42 mouse cellular contexts compared by ENCODE assay signal in the genomic region with DNA sequence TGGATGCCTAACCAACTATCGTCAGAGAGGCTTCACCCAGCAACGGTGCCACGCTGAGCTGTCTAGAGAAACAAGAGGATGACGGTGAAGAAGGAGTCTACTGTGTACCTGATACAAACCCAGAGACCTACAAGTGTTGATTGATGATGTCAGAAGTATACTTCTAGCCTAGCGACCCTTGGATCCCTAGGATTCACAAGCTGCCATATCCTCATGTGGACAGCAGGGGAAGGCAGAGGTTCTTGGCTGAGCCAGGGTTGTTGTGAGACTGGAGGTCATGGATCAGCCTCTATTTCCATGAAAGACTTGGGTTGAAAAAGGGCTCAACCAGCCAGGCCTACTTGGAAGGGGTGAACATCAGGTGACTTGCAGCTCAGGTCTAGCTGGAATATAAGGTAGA. TPM values are rescaled to one million over a fixed set of nuclear protein-coding genes. Genes with fewer than 3 reads are reported as not detected.
"Had no signal": no experiment of that assay in that cellular context is flagged by ENCODE, and none has a peak within 500 bp of the region (broad histone marks: within the 10 kb centered on the region; RNA-seq: fewer than 3 reads in every experiment).

No protein-coding gene starts in this region.

- H3K9ac ChIP-seq: heart, embryonic 12.5 days; hindbrain, embryonic 12.5 days; hindbrain, embryonic 14.5 days; intestine, embryonic 15.5 days; limb, embryonic 13.5 days; limb, embryonic 15.5 days; liver, embryonic 12.5 days; liver, embryonic 14.5 days had no signal

- DNase-seq: gastrocnemius, adult 2 months; gastrocnemius, postnatal 10 days; gastrocnemius, postnatal 25 days; heart, adult 18-20 months; heart, postnatal 10 days; heart, postnatal 4 days; kidney, adult 18-20 months; kidney, adult 8-10 months; kidney, postnatal 10 days; kidney, postnatal 25 days; kidney, postnatal 4 days; left cerebral cortex, postnatal 4 days had no signal

- H3K4me1 ChIP-seq: heart, embryonic 10.5 days; heart, embryonic 12.5 days; hindbrain, embryonic 10.5 days; hindbrain, embryonic 12.5 days; intestine, embryonic 15.5 days; limb, embryonic 13.5 days; limb, embryonic 15.5 days; liver, embryonic 12.5 days had no signal

- H3K27ac ChIP-seq: gastrocnemius, adult 2 months; heart, embryonic 10.5 days; hindbrain, embryonic 10.5 days; hindbrain, embryonic 12.5 days; hindbrain, embryonic 14.5 days; intestine, embryonic 15.5 days; limb, embryonic 13.5 days; limb, embryonic 15.5 days; liver, embryonic 12.5 days; liver, embryonic 14.5 days had no signal

- H3K4me2 ChIP-seq: heart, embryonic 12.5 days; hindbrain, embryonic 12.5 days; hindbrain, embryonic 14.5 days; intestine, embryonic 15.5 days; limb, embryonic 13.5 days; limb, embryonic 15.5 days; liver, embryonic 12.5 days had no signal

- ATAC-seq: hindbrain, embryonic 16.5 days; inflammation-experienced regulatory T-cells, adult 6 months; intestine, embryonic 15.5 days; intestine, postnatal 0 days; liver, embryonic 12.5 days had no signal

- H3K4me3 ChIP-seq: gastrocnemius, adult 2 months; heart, embryonic 10.5 days; heart, embryonic 12.5 days; hindbrain, embryonic 10.5 days; hindbrain, embryonic 12.5 days; intestine, embryonic 15.5 days; limb, embryonic 13.5 days; limb, embryonic 15.5 days; liver, embryonic 12.5 days had no signal

- H3K27me3 ChIP-seq: hindbrain, embryonic 12.5 days; intestine, embryonic 15.5 days; limb, embryonic 13.5 days; limb, embryonic 15.5 days; liver, embryonic 12.5 days had no signal

- H3K9me3 ChIP-seq: heart, embryonic 10.5 days; heart, embryonic 12.5 days; hindbrain, embryonic 10.5 days; hindbrain, embryonic 12.5 days; intestine, embryonic 15.5 days; limb, embryonic 13.5 days; limb, embryonic 15.5 days; liver, embryonic 12.5 days had no signal

- H3K36me3 ChIP-seq: heart, embryonic 10.5 days; heart, embryonic 12.5 days; hindbrain, embryonic 10.5 days; hindbrain, embryonic 12.5 days; intestine, embryonic 15.5 days; limb, embryonic 13.5 days; limb, embryonic 15.5 days; liver, embryonic 12.5 days had no signal

RNA-seq across cellular contexts. Expression of a gene that starts 1.7 kb away (rescaled TPM):
- total RNA-seq: gastrocnemius, adult 2 months; gastrocnemius, postnatal 10 days; gastrocnemius, postnatal 25 days; granulocyte monocyte progenitor cell, adult 5-6 weeks; heart, adult 18-20 months; heart, adult 8-10 months; heart, postnatal 10 days; heart, postnatal 25 days; heart, postnatal 4 days; layer of hippocampus, adult 8-10 months; layer of hippocampus, postnatal 10 days; layer of hippocampus, postnatal 25 days; left cerebral cortex, adult 18-20 months; left cerebral cortex, adult 8-10 months; left cerebral cortex, postnatal 10 days; left cerebral cortex, postnatal 25 days; left cerebral cortex, postnatal 4 days; liver, adult 2 months had no signal
- polyA plus RNA-seq: frontal cortex, adult 2 months; heart, embryonic 10.5 days; heart, embryonic 12.5 days; heart, embryonic 14.5 days; heart, embryonic 16.5 days; hindbrain, embryonic 10.5 days; hindbrain, embryonic 12.5 days; hindbrain, embryonic 14.5 days; hindbrain, embryonic 16.5 days; inflammation-experienced regulatory T-cells, adult 6 months; intestine, embryonic 15.5 days; intestine, postnatal 0 days; kidney, embryonic 14.5 days; kidney, embryonic 16.5 days; limb, embryonic 13.5 days; limb, embryonic 15.5 days; liver, adult 2 months; liver, embryonic 12.5 days; liver, embryonic 14.5 days had no signal

RNA-seq across cellular contexts. Expression of a gene that starts 13.4 kb away (rescaled TPM):
- total RNA-seq: gastrocnemius, adult 2 months; gastrocnemius, postnatal 10 days; gastrocnemius, postnatal 25 days; gastrocnemius, postnatal 4 days; granulocyte monocyte progenitor cell, adult 5-6 weeks; heart, adult 18-20 months; heart, adult 8-10 months; heart, postnatal 10 days; heart, postnatal 25 days; heart, postnatal 4 days; layer of hippocampus, adult 8-10 months; layer of hippocampus, postnatal 10 days; layer of hippocampus, postnatal 25 days; left cerebral cortex, adult 18-20 months; left cerebral cortex, adult 8-10 months; left cerebral cortex, postnatal 10 days; left cerebral cortex, postnatal 25 days; left cerebral cortex, postnatal 4 days; liver, adult 2 months had no signal
- polyA plus RNA-seq: heart, embryonic 12.5 days; heart, embryonic 14.5 days; heart, embryonic 16.5 days; hindbrain, embryonic 10.5 days; hindbrain, embryonic 12.5 days; hindbrain, embryonic 14.5 days; hindbrain, embryonic 16.5 days; inflammation-experienced regulatory T-cells, adult 6 months; intestine, embryonic 15.5 days; intestine, postnatal 0 days; kidney, embryonic 14.5 days; kidney, embryonic 16.5 days; limb, embryonic 13.5 days; limb, embryonic 15.5 days; liver, adult 2 months; liver, embryonic 12.5 days; liver, embryonic 14.5 days had no signal

RNA-seq across cellular contexts. Expression of a gene that starts 38.5 kb away (rescaled TPM):
- total RNA-seq: gastrocnemius, adult 2 months; gastrocnemius, postnatal 10 days; gastrocnemius, postnatal 25 days; gastrocnemius, postnatal 4 days; granulocyte monocyte progenitor cell, adult 5-6 weeks; heart, adult 18-20 months; heart, adult 8-10 months; heart, postnatal 10 days; heart, postnatal 25 days; heart, postnatal 4 days; layer of hippocampus, adult 8-10 months; layer of hippocampus, postnatal 10 days; layer of hippocampus, postnatal 25 days; left cerebral cortex, adult 18-20 months; left cerebral cortex, adult 8-10 months; left cerebral cortex, postnatal 10 days; left cerebral cortex, postnatal 25 days; left cerebral cortex, postnatal 4 days; liver, adult 2 months had no signal
- polyA plus RNA-seq: heart, embryonic 12.5 days; heart, embryonic 14.5 days; heart, embryonic 16.5 days; hindbrain, embryonic 10.5 days; hindbrain, embryonic 12.5 days; hindbrain, embryonic 14.5 days; hindbrain, embryonic 16.5 days; inflammation-experienced regulatory T-cells, adult 6 months; intestine, embryonic 15.5 days; intestine, postnatal 0 days; kidney, embryonic 14.5 days; kidney, embryonic 16.5 days; limb, embryonic 13.5 days; limb, embryonic 15.5 days; liver, adult 2 months; liver, embryonic 12.5 days; liver, embryonic 14.5 days had no signal

RNA-seq across cellular contexts. Expression of a gene that starts 40.3 kb away (rescaled TPM):
- total RNA-seq: gastrocnemius, adult 2 months; gastrocnemius, postnatal 10 days; gastrocnemius, postnatal 25 days; gastrocnemius, postnatal 4 days; granulocyte monocyte progenitor cell, adult 5-6 weeks; heart, adult 18-20 months; heart, adult 8-10 months; heart, postnatal 10 days; heart, postnatal 25 days; heart, postnatal 4 days; layer of hippocampus, adult 8-10 months; layer of hippocampus, postnatal 10 days; layer of hippocampus, postnatal 25 days; left cerebral cortex, adult 18-20 months; left cerebral cortex, adult 8-10 months; left cerebral cortex, postnatal 10 days; left cerebral cortex, postnatal 25 days; left cerebral cortex, postnatal 4 days; liver, adult 2 months had no signal
- polyA plus RNA-seq: heart, embryonic 12.5 days; heart, embryonic 14.5 days; heart, embryonic 16.5 days; hindbrain, embryonic 10.5 days; hindbrain, embryonic 12.5 days; hindbrain, embryonic 14.5 days; hindbrain, embryonic 16.5 days; inflammation-experienced regulatory T-cells, adult 6 months; intestine, embryonic 15.5 days; intestine, postnatal 0 days; kidney, embryonic 14.5 days; kidney, embryonic 16.5 days; limb, embryonic 13.5 days; limb, embryonic 15.5 days; liver, adult 2 months; liver, embryonic 12.5 days; liver, embryonic 14.5 days had no signal

RNA-seq across cellular contexts. Expression of a gene that starts 52.3 kb away (rescaled TPM):
- total RNA-seq: gastrocnemius, adult 2 months; gastrocnemius, postnatal 10 days; gastrocnemius, postnatal 25 days; gastrocnemius, postnatal 4 days; granulocyte monocyte progenitor cell, adult 5-6 weeks; heart, adult 18-20 months; heart, adult 8-10 months; heart, postnatal 10 days; heart, postnatal 25 days; heart, postnatal 4 days; layer of hippocampus, adult 8-10 months; layer of hippocampus, postnatal 10 days; layer of hippocampus, postnatal 25 days; left cerebral cortex, adult 18-20 months; left cerebral cortex, adult 8-10 months; left cerebral cortex, postnatal 10 days; left cerebral cortex, postnatal 25 days; left cerebral cortex, postnatal 4 days; liver, adult 2 months had no signal
- polyA plus RNA-seq: heart, embryonic 10.5 days; heart, embryonic 12.5 days; heart, embryonic 14.5 days; heart, embryonic 16.5 days; hindbrain, embryonic 10.5 days; hindbrain, embryonic 12.5 days; hindbrain, embryonic 14.5 days; hindbrain, embryonic 16.5 days; inflammation-experienced regulatory T-cells, adult 6 months; intestine, embryonic 15.5 days; intestine, postnatal 0 days; kidney, embryonic 14.5 days; kidney, embryonic 16.5 days; limb, embryonic 13.5 days; limb, embryonic 15.5 days; liver, adult 2 months; liver, embryonic 12.5 days; liver, embryonic 14.5 days had no signal
